Mouse (Mus musculus): ENCODE results near the gene Btbd8. TPM values are rescaled to one million over a fixed set of nuclear protein-coding genes. Genes with fewer than 3 reads are reported as not detected.

The Btbd8 gene
- polyA plus RNA-seq, 1 experiment from 2014 or later = 3.6 TPM

GRCm38 (mm10) chr5:107467098-107467497 is 29.3 kb downstream of the Btbd8 start:
- WGBS (ENCODE audit: insufficient replicate concordance) = 61% methylated on average over 4 of the region's 4 CpGs

DNA sequence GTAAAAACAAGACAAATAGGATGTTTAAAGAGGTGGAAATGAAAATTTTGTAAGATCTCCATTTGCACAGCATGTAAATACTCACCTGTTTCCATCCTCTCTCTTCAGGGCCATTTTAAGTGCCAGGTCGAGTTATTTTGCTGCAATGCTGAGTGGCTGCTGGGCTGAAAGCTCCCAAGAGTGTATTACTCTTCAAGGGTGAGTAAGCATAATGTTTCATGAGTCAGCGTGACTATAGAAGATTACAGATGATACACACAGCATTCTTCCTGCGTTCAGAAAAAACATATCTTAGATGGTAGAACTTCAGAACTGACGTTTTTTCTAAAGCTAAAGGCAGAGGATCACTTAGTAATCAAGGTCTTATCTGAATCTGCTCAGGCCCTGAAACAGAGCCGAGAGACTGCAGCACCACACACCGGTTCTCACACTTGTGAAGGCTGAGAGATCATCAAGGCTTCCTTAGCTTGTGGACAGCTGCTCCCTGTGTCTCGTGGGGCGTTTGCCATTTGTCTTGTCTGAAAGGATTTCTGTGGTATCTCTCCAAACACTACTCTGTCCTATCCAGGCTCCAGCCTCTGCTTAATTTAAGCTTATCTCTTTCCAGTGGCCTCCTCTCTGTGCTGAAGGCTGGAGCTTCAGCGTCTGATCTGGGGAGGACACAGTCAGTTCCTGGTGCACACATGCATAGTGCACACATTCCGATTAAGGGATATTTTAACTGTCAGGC is 33.0 kb downstream of the Btbd8 start:
- no peaks in the 10 kb centered on the region for H3K27me3 ChIP-seq (ENCODE audit: control insufficient read depth, insufficient read depth, low read length)
- peaks cover 9% of the 10 kb centered on the region; the same call in 1 of the 2 replicates for H3K4me1 ChIP-seq (ENCODE audit: control insufficient read depth, insufficient read depth, low read length)
- peak overlapping the region; percentile 35 for H3K27ac ChIP-seq (ENCODE audit: low read depth, low read length)
- ATAC-seq (replicated peaks; ENCODE audit: insufficient number of reproducible peaks, low FRiP score, low TSS enrichment) = peak; percentile 78
- 31% methylated on average over 10 of the region's 10 CpGs for WGBS (ENCODE audit: insufficient replicate concordance)
- no peak overlapping the region for H3K9ac ChIP-seq (ENCODE audit: low read depth, low read length)
- H3K36me3 ChIP-seq (ENCODE audit: control insufficient read depth, insufficient read depth, low read length) = no peaks in the 10 kb centered on the region
- H3K4me3 ChIP-seq (ENCODE audit: low read depth, low read length) = no peak overlapping the region
- H3K4me2 ChIP-seq = no peak overlapping the region
- H3K9me3 ChIP-seq (replicated peaks; ENCODE audit: control insufficient read depth, low read length) = no peaks in the 10 kb centered on the region

More at GRCm38 (mm10) chr5:107467098-107467497, 29.3 kb downstream of the Btbd8 start:
- peak overlapping the region; percentile 36; the same call in 1 of the 2 replicates for H3K27ac ChIP-seq (ENCODE audit: low read depth, low read length)
- H3K4me1 ChIP-seq (ENCODE audit: control insufficient read depth, insufficient read depth, low read length) = peaks cover 9% of the 10 kb centered on the region; the same call in 1 of the 2 replicates
- no peak overlapping the region for H3K4me2 ChIP-seq
- H3K27me3 ChIP-seq (ENCODE audit: control insufficient read depth, insufficient read depth, low read length) = no peaks in the 10 kb centered on the region
- ATAC-seq (replicated peaks; ENCODE audit: insufficient number of reproducible peaks, low FRiP score, low TSS enrichment) = no peak
- no peak overlapping the region for H3K4me3 ChIP-seq (ENCODE audit: low read depth, low read length)
- no peak overlapping the region for H3K9ac ChIP-seq (ENCODE audit: low read depth, low read length)
- H3K36me3 ChIP-seq (ENCODE audit: control insufficient read depth, insufficient read depth, low read length) = no peaks in the 10 kb centered on the region
- no peaks in the 10 kb centered on the region for H3K9me3 ChIP-seq (replicated peaks; ENCODE audit: control insufficient read depth, low read length)

DNA sequence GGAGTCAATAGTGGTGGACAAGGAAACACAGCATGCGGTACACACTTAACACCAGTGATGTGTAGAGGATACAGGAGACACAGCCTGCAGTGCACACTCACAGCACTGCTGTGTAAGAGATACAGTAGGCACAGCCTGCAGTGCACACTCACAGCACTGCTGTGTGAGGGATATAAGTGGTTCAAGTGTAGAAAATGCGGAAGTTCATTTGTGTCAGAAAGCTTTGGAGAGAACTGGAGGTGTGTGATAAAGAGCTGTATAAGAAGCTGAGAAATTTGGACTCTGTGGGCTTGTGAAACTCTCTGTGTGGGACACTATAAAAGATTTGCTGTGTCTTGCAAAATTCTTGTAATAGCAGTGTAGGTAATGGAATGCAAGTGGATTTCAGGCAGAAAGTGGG is 42.4 kb downstream of the Btbd8 start:
- Histone ChIP-seq H3K36me3 (ENCODE audit: control insufficient read depth, insufficient read depth, low read length) (no peaks in the 10 kb centered on the region), H3K27ac (ENCODE audit: low read depth, low read length) (no peak overlapping the region), H3K9me3 (replicated peaks; ENCODE audit: control insufficient read depth, low read length) (no peaks in the 10 kb centered on the region), H3K9ac (ENCODE audit: low read depth, low read length) (no peak overlapping the region), H3K4me1 (ENCODE audit: control insufficient read depth, insufficient read depth, low read length) (no peaks in the 10 kb centered on the region), H3K27me3 (ENCODE audit: control insufficient read depth, insufficient read depth, low read length) (no peaks in the 10 kb centered on the region), H3K4me3 (ENCODE audit: low read depth, low read length) (no peak overlapping the region), H3K4me2 (no peak overlapping the region)
- 80% methylated on average over 2 of the region's 2 CpGs for WGBS (ENCODE audit: insufficient replicate concordance)
- no peak for ATAC-seq (replicated peaks; ENCODE audit: insufficient number of reproducible peaks, low FRiP score, low TSS enrichment)

DNA sequence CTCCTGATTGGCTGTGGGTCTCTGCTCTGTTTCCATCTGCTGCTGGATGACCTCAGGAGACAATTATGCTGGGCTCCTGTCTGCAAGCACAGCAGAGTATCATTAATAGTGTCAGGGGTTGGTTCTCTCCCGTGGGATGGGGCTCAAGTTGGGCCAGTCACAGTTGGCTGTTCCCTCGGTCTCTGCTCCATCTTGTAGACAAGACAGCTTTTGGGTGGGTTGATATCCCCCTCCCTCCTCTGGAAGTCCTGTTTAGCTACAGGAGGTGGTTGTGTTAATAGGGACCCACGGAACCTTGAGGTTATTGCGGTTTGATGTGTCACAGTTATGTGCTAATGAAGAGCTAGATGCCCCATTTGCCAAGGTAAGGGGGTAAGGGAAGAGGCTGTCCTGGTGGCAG is 51.2 kb downstream of the Btbd8 start:
- WGBS (ENCODE audit: insufficient replicate concordance) = 61% methylated on average over 4 of the region's 4 CpGs

DNA sequence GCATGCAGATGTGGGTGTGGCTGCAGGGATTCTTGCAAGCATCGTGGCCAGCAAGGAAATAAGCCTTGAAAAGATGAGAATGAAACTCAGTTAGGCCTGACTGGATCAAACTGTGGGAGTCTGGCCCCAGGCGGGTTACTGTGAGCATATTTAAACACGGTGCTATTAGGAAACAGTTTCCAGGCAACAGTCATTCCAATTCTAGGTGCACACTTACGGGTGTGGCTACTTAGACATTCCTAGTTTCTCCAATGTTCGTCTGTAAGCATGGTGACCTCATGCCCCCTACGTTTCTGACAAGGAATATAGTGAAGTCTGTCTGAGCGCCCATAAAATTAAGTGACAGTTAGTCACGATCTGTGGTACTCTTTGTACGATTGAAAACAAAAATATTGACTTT is 53.2 kb downstream of the Btbd8 start:
- no peak overlapping the region for H3K9ac ChIP-seq (ENCODE audit: low read depth, low read length)
- no peak overlapping the region for H3K4me2 ChIP-seq
- H3K9me3 ChIP-seq (replicated peaks; ENCODE audit: control insufficient read depth, low read length) = 0 out of 2 replicates have a peak, but pooled peaks cover 3% of the 10 kb centered on the region
- ATAC-seq (replicated peaks; ENCODE audit: insufficient number of reproducible peaks, low FRiP score, low TSS enrichment) = no peak
- H3K4me1 ChIP-seq (ENCODE audit: control insufficient read depth, insufficient read depth, low read length) = no peaks in the 10 kb centered on the region
- 77% methylated on average over 9 of the region's 9 CpGs for WGBS (ENCODE audit: insufficient replicate concordance)
- H3K27ac ChIP-seq (ENCODE audit: low read depth, low read length) = no peak overlapping the region
- H3K27me3 ChIP-seq (ENCODE audit: control insufficient read depth, insufficient read depth, low read length) = no peaks in the 10 kb centered on the region
- no peak overlapping the region for H3K4me3 ChIP-seq (ENCODE audit: low read depth, low read length)
- no peaks in the 10 kb centered on the region for H3K36me3 ChIP-seq (ENCODE audit: control insufficient read depth, insufficient read depth, low read length)

More for the DNA sequence above, 51.2 kb downstream of the Btbd8 start:
- Histone ChIP-seq H3K4me2 (no peak overlapping the region; the same call in 1 of the 2 replicates), H3K36me3 (ENCODE audit: control insufficient read depth, insufficient read depth, low read length) (no peaks in the 10 kb centered on the region), H3K4me3 (ENCODE audit: low read depth, low read length) (no peak overlapping the region), H3K9me3 (replicated peaks; ENCODE audit: control insufficient read depth, low read length) (no peaks in the 10 kb centered on the region), H3K4me1 (ENCODE audit: control insufficient read depth, insufficient read depth, low read length) (no peaks in the 10 kb centered on the region), H3K9ac (ENCODE audit: low read depth, low read length) (no peak overlapping the region), H3K27me3 (ENCODE audit: control insufficient read depth, insufficient read depth, low read length) (no peaks in the 10 kb centered on the region), H3K27ac (ENCODE audit: low read depth, low read length) (no peak overlapping the region)
- ATAC-seq (replicated peaks; ENCODE audit: insufficient number of reproducible peaks, low FRiP score, low TSS enrichment) = no peak

GRCm38 (mm10) chr5:107492471-107492870 is 54.7 kb downstream of the Btbd8 start:
- no peak for ATAC-seq (replicated peaks; ENCODE audit: insufficient number of reproducible peaks, low FRiP score, low TSS enrichment)
- H3K27ac ChIP-seq (ENCODE audit: low read depth, low read length) = no peak overlapping the region
- H3K36me3 ChIP-seq (ENCODE audit: control insufficient read depth, insufficient read depth, low read length) = no peaks in the 10 kb centered on the region
- 0 out of 2 replicates have a peak, but pooled peaks cover 3% of the 10 kb centered on the region for H3K9me3 ChIP-seq (replicated peaks; ENCODE audit: control insufficient read depth, low read length)
- H3K9ac ChIP-seq (ENCODE audit: low read depth, low read length) = no peak overlapping the region
- no peaks in the 10 kb centered on the region for H3K4me1 ChIP-seq (ENCODE audit: control insufficient read depth, insufficient read depth, low read length)
- no peaks in the 10 kb centered on the region for H3K27me3 ChIP-seq (ENCODE audit: control insufficient read depth, insufficient read depth, low read length)
- WGBS (ENCODE audit: insufficient replicate concordance) = 88% methylated on average over 2 of the region's 2 CpGs
- no peak overlapping the region for H3K4me2 ChIP-seq
- H3K4me3 ChIP-seq (ENCODE audit: low read depth, low read length) = no peak overlapping the region

DNA sequence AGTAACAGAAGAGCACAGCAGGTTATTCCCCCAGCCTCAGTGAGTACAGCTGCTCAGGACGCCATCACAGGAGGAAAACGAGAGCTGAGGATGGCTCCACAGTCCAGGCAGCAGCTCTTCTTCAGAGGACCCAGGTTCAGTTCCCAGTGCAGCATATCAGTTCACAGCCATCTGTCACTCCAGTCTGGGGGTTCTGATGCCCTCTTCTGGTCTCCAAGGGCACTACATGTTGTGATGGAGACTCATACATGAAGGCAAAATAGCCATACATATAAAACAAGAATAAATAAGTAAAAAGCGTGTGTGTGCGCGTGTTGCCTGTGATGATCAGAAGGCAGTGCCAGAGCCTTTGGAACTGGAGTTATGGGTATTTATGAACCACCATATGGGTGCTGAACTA is 57.0 kb downstream of the Btbd8 start:
- Histone ChIP-seq H3K27ac (ENCODE audit: low read depth, low read length) (no peak overlapping the region), H3K4me2 (no peak overlapping the region), H3K36me3 (ENCODE audit: control insufficient read depth, insufficient read depth, low read length) (no peaks in the 10 kb centered on the region), H3K4me1 (ENCODE audit: control insufficient read depth, insufficient read depth, low read length) (no peaks in the 10 kb centered on the region), H3K9me3 (replicated peaks; ENCODE audit: control insufficient read depth, low read length) (0 out of 2 replicates have a peak, but pooled peaks cover 3% of the 10 kb centered on the region), H3K4me3 (ENCODE audit: low read depth, low read length) (no peak overlapping the region), H3K9ac (ENCODE audit: low read depth, low read length) (no peak overlapping the region), H3K27me3 (ENCODE audit: control insufficient read depth, insufficient read depth, low read length) (no peaks in the 10 kb centered on the region)
- WGBS (ENCODE audit: insufficient replicate concordance) = 93% methylated on average over 5 of the region's 5 CpGs
- no peak for ATAC-seq (replicated peaks; ENCODE audit: insufficient number of reproducible peaks, low FRiP score, low TSS enrichment)

DNA sequence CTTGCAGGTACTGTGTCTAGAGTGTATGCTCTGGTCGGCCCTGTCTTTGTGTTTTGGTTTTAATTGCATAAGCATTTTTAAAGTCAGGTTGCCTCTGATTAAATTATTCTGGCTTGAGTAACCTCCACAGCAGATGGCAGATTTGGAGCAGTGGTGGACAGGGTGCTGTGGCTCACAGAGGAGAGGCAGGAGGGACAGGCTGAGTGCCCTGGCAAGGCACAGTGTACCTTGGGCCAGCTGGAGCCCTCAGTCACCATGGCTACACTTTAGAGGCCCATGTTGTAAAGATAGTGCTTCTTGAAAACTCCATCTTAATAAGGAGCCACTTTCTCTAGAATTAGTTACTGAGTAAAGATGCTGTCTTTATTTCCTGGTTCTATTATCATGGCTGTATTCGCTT is 58.2 kb downstream of the Btbd8 start:
- no peak overlapping the region for H3K4me3 ChIP-seq (ENCODE audit: low read depth, low read length)
- 86% methylated on average over 2 of the region's 2 CpGs for WGBS (ENCODE audit: insufficient replicate concordance)
- H3K27ac ChIP-seq (ENCODE audit: low read depth, low read length) = no peak overlapping the region
- H3K36me3 ChIP-seq (ENCODE audit: control insufficient read depth, insufficient read depth, low read length) = no peaks in the 10 kb centered on the region
- 0 out of 2 replicates have a peak, but pooled peaks cover 3% of the 10 kb centered on the region for H3K9me3 ChIP-seq (replicated peaks; ENCODE audit: control insufficient read depth, low read length)
- H3K27me3 ChIP-seq (ENCODE audit: control insufficient read depth, insufficient read depth, low read length) = no peaks in the 10 kb centered on the region
- no peak overlapping the region for H3K9ac ChIP-seq (ENCODE audit: low read depth, low read length)
- no peak overlapping the region for H3K4me2 ChIP-seq
- no peak for ATAC-seq (replicated peaks; ENCODE audit: insufficient number of reproducible peaks, low FRiP score, low TSS enrichment)
- no peaks in the 10 kb centered on the region for H3K4me1 ChIP-seq (ENCODE audit: control insufficient read depth, insufficient read depth, low read length)
